Mouse (Mus musculus) gastrocnemius, postnatal 14 days (tissue): ENCODE data around the gene Slc25a44. TPM values are rescaled to one million over a fixed set of nuclear protein-coding genes. Genes with fewer than 3 reads are reported as not detected.
"Not testable (repeated sequence)": the region's sequence is repeated elsewhere in the genome, so short reads cannot be mapped to it uniquely, and the experiment has no call there.

Experiments used
- DNase-seq: peaks from one replicate; pipeline ENCODE4 v3.0.0; 2021; ENCODE audit warnings: mixed read lengths
- intact Hi-C: fragments of 180-260 bp; cut with DNase I; formaldehyde crosslinking; loops from one replicate; pipeline ENCODE4 v1.15.1; 2025; ENCODE audit warnings: low total_unique reads
- total RNA-seq, 2 experiments: library from RNA; stranded (reverse); gene quantifications; 2 replicates each; pipeline ENCODE4 v1.2.3; 2021

Gene Slc25a44
- total RNA-seq, 2 experiments from 2014 or later: 11.4 to 11.9 TPM

DNA sequence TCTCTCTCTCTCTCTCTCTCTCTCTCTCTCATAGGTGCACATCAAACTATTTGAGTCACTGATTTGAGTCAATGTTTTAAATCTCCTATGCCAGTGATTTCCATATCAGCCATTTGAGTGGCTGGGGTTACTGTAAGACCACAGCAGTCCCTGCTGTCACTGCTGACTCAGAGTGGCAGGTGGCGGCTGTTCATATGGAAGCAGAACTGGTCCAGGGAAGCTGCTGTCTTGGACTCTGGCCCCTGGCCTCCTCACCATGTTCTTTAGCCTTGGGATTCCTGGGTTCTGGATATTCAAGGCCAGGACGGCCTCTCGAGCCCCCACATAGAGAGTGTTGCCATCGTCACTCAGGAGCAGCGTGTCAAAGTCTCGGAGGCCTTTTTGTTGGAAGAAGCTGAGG lies 27.8 kb upstream of the Slc25a44 start:
- intact Hi-C loops: no loop called here
- no peak for DNase-seq

DNA sequence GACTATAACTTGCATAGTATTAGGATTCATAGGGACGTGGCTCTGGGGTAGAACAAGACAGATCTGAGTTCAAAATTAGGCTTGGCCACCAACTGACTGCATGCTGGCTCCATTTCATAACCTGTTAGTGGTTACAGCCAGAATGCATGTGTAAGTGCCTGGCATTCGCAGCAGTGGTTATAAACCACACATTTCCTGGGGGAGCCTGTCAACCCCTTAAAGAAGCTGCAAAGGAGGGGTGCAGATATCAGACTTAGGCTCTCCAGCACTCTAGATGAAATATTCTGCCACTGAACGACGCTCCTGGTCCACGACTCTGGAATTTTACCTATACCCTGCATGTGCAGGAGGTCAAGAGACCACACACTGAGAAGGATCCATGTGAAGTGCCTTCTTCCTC lies 27.3 kb upstream of the Slc25a44 start:
- intact Hi-C loops: no loop called here

DNA sequence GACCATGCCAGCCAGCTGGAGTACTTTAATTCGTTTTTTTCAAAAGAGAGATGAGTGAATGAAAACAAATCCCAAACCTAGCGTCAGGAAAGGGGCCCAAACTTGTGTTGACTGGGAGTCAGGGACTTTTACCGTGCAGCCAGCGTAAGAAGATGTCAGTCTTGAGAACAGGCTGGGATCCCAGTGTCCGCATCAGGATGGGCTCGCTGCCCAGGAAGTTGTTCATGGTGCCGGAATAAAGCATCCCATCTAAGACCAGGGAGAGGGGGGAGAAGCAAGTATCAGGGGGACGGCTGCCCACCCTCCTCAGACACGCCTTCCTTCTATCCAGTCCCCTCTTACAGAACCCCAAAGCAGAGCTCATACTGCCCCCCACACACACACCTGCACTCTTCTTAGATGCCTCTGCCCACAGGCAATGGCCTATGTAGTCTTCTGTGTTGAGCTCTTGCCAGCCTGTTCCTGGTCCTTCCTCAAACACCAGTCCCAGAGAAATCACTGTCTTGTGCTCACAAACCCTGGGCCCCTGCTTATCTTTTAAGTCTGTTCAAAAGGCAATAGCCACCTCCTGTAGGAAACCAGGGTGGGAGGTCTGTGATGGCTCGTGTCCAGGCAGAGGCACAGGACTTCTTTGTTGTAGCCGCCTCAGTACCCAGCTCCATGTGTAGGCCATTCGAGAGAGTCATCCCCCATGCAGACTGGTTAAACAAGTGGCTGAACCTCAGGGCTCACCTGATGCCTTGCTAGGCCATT lies 25.6 kb upstream of the Slc25a44 start:
- intact Hi-C loops: no loop called here
- no peak for DNase-seq

More for the DNA sequence above, 27.3 kb upstream of the Slc25a44 start:
- DNase-seq: no peak

- peak; percentile 36 for DNase-seq
- intact Hi-C loops: no loop called here
Observed at GRCm38 (mm10) chr3:88449395-88450023, 24.6 kb upstream of the Slc25a44 start.

DNA sequence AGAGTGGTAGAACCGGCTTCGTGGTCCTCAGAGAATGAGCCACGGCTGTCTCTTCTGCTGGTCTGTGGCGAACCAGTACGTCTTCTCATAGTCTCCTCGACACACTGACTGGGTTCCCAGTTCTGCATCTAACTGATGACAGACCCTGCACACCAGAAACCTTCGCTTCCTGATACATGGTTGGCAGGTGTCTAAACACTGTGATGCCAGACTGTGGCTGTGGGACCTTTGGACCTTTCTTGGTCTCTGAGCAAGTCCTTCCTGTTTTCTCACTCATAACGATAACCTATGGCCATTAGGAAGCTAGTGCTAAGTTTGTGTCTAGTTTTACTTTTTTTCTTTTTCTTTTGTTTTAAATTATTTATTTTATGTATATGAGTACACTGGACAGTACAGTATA lies 23.5 kb upstream of the Slc25a44 start:
- DNase-seq: no peak
- intact Hi-C loops: no loop called here

DNA sequence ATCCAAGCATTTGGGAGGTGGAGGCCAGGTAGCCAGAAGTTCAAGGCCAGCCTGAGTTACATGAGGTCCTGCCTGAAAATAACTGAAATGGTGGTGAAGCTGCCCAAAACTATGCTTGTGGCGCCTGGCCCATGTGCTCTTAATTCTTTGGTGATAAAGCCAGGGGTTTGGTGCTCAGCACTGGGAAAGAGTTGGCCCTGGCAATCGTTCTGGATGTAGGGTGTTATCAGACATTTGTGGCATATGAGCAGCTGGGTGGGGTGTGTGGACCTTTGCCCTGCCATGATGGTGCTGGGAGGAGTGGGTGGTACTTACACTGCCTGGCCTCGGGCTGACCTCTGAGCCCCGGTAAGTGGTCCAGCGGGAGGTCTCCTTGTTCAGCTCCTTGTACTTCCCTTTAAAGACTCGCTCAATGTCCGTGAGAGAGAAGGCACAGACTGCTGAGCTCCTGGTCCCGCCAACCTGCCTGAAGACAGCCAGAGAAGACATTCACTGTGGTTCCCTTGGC lies 22.8 kb upstream of the Slc25a44 start:
- DNase-seq: no peak
- intact Hi-C loops: no loop called here

GRCm38 (mm10) chr3:88446471-88447123 lies 21.7 kb upstream of the Slc25a44 start:
- intact Hi-C loops: no loop called here
- DNase-seq: no peak

DNA sequence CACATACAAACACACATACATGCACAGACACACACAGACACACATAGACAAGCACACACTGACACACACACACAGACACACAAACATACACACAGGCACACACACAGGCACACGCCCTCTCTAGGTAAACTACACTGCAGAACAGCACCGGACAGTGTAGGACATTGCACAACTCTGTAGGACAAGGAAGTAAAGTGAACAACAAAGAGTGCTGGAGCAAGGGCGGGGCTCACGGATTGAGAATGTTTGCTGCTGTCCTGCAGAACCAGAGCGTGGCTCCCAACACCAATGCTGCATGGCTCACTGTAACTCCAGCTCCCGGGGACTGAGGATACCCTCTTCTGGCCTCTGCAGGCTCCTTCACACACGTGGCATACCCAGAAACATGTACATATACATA lies 17.9 kb upstream of the Slc25a44 start:
- intact Hi-C loops: no loop called here
- DNase-seq: no peak

GRCm38 (mm10) chr3:88442488-88442887 lies 17.5 kb upstream of the Slc25a44 start:
- DNase-seq: no peak
- intact Hi-C loops: no loop called here

- intact Hi-C loops: no loop called here
- DNase-seq: no peak
Observed at GRCm38 (mm10) chr3:88440500-88441381, 15.8 kb upstream of the Slc25a44 start.

DNA sequence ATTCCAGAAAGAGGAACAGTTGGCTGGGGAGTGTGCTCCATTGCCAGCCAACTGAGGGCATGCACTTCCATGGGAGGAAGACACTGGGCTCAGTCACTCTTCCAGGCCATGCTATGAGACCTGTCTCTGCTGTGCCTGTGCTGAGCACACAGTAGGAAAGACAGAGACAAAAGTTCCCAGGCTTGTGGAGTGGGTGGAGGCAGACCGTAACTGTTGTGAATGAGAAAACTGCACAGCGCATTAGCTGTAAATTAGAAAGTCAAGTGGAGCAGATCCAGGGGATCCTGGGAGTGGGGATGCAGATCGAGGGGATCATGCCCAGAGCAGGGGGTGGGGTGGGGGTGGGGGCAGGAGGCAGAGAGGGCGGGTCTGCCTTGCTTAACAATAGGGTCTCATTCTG lies 14.6 kb upstream of the Slc25a44 start:
- intact Hi-C loops: loop anchor here (5.0 kb wide), 1 partner anchor 33 kb away; no protein-coding TSS in a partner anchor

DNA sequence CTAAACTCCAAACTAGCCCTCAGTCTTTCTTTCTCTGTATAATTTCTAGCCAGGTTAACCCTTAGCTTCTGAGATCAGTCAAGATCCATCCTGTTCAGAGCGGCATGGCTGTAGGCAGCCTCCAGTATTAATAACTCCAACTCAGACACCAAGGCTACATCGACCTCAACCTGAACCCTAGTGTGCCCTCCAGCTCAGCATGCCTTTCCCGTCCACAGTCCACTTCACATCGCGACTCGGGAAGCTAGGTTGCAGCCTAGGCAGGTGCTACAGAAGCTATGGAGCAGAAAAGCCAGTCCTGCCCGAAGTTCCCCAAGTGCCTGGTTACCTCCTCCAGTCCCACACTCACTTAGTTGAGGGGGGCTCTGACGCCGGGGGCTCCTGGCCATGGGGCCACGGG lies 12.5 kb upstream of the Slc25a44 start:
- intact Hi-C loops: loop anchor here (5.0 kb wide), 1 partner anchor 35 kb away; no protein-coding TSS in a partner anchor
- DNase-seq: no peak

More for the DNA sequence above, 14.6 kb upstream of the Slc25a44 start:
- DNase-seq: no peak

- intact Hi-C loops: loop anchor here (5.0 kb wide), 1 partner anchor 36 kb away; no protein-coding TSS in a partner anchor
- DNase-seq: peak; percentile 67
Observed at GRCm38 (mm10) chr3:88436395-88437201, 11.7 kb upstream of the Slc25a44 start.

GRCm38 (mm10) chr3:88435515-88435914 lies 10.6 kb upstream of the Slc25a44 start:
- DNase-seq: no peak
- intact Hi-C loops: loop anchor here (5.0 kb wide), 1 partner anchor 37 kb away; no protein-coding TSS in a partner anchor

DNA sequence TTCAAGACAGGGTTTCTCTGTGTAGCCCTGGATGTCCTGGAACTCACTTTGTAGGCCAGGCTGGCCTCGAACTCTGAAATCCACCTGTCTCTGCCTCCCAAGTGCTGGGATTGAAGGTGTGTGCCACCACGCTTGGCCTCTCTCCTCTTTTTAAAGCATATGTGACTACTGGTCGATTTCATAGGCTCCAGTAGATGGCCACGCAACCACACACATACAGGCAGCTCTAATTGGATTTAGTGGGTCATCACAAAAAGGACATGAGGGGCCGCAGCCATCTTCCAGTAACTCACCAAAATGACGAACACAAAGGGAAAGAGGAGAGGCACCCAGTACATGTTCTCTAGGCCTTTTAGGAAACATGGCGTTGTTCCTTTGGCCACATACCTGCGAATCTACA lies 3.7 kb upstream of the Slc25a44 start:
- DNase-seq, intact Hi-C loops: not testable (repeated sequence)

DNA sequence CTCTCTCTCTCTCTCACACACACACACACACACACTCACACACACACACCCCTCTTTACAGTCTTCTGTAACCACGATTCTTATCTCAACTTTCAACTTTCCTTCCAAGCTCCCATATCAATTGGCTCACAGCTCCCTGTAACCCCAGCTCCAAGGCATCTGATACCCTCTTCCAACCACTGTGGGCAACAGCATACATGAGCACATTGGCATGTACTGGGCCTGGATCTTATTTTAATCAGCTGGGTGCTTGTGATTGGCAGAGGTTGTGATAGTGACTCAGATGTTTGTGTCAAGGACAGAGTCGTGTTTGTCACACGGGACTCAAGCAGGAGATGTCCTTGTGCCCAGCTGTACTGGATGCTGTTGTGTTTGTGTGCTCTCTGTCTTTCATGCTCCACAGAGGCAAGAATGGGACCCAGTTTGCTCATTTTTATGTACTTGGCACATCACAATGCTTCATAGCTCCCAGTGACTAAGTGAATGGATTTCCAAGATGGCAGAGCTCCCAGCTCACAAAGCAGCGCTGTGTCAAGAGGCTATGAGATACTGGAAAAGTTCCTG lies 2.5 kb upstream of the Slc25a44 start:
- intact Hi-C loops: no loop called here
- DNase-seq: no peak

DNA sequence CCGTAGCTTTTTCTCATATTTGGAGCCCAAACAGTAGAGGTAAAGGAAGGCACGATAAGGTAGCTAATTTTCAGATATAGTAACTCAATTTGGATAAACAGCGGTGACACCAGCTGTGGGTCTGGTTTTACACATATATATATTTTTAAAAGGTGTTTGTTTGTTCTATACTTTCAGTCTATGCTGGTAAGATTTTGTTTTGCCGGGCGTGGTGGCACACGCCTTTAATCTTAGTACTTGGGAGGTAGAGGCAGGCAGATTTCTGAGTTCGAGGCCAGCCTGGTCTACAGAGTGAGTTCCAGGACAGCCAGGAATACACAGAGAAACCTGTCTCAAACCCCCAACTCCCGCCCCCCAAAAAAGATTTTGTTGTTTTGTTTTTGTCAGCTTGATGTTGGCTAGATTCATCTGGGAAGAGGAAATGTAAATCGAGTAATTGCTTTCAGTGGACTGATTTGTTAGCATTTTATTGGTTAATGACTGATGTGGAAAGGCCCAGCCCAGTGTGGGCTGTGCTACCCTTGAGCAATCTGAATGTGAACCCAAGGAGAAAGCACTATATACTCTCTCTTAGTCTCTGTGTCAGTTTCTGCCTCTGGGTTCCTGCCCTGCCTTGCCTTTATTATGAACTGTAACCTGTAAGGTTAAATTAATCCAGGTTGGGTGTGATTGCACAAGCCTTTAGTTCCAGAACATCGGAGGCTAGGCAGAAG lies 925 bp upstream of the Slc25a44 start:
- DNase-seq: no peak
- intact Hi-C loops: no loop called here

DNA sequence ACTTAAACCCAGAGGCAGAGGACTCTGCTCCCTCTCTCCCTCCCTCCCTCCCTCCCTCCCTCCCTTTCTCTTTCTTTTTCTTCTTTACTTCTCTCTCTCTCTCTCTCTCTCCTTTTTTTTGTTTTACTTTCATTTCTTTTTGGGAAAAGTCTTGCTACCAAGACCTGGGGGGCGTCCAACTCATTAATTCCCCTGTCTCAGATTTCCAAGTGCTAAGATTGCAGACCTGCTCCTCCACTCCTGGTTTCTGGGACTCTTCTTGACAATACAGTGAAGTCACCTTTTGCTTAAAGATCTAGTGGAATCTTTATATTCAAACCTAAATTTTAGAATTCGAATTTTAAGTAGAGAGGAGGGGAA lies 371 bp upstream of the Slc25a44 start:
- intact Hi-C loops: no loop called here
- no peak for DNase-seq
